Mouse (Mus musculus) small intestine, adult 2 months (tissue): ENCODE results near the gene Sntg2. TPM values are rescaled to one million over a fixed set of nuclear protein-coding genes. Genes with fewer than 3 reads are reported as not detected.

Experiments used
- H3K27ac ChIP-seq: fragments of 200-500 bp; 2 replicates; pipeline ENCODE4 v1.5.1; 2012; ENCODE audit warnings: low read depth, low read length, control low read depth, inconsistent platforms; ENCODE audit not compliant: insufficient read depth
- H3K27me3 ChIP-seq: fragments of 200-500 bp; 2 replicates; pipeline ENCODE4 v1.6.1; 2012; ENCODE audit warnings: mild to moderate bottlenecking, moderate library complexity, low read length, inconsistent platforms; ENCODE audit not compliant: control insufficient read depth, insufficient read depth
- H3K36me3 ChIP-seq: fragments of 200-500 bp; 2 replicates; pipeline ENCODE4 v1.6.1; 2012; ENCODE audit warnings: mild to moderate bottlenecking, low read length, control low read depth, inconsistent platforms; ENCODE audit not compliant: control insufficient read depth, insufficient read depth
- H3K4me1 ChIP-seq: fragments of 200-500 bp; 2 replicates; pipeline ENCODE4 v1.6.1; 2012; ENCODE audit warnings: low read length, inconsistent platforms, mixed read lengths; ENCODE audit not compliant: control insufficient read depth, insufficient read depth, insufficient read length
- H3K4me3 ChIP-seq: fragments of 200-500 bp; 2 replicates; pipeline ENCODE4 v1.5.1; 2012; ENCODE audit warnings: low read depth, mild to moderate bottlenecking, control low read depth, inconsistent platforms, low read length, moderate library complexity
- CTCF ChIP-seq: fragments of 200-500 bp; IDR thresholded peaks from 2 replicates; pipeline ENCODE4 v1.5.1; 2012; ENCODE audit warnings: low read depth, mild to moderate bottlenecking, control low read depth, inconsistent platforms, low read length, moderate library complexity, mixed read lengths; ENCODE audit not compliant: insufficient replicate concordance, insufficient read length; ENCODE audit errors: extremely low read depth
- POLR2A ChIP-seq: fragments of 200-500 bp; IDR thresholded peaks from 2 replicates; pipeline ENCODE4 v1.6.1; 2012; ENCODE audit warnings: low read depth, mild to moderate bottlenecking, control low read depth, inconsistent platforms, low read length, moderate library complexity
- WGBS: fragments of 180-500 bp; shearing (Covaris S2); methylation state at CpG from one replicate; pipeline ENCODE4 v1.1.7; 2018; 5-methylcytosine and 5-hydroxymethylcytosine counted together
- polyA plus RNA-seq: library from polyadenylated mRNA; depleted of rRNA; stranded (reverse); fragments of >200 nt; gene quantifications from 2 replicates; pipeline ENCODE4 v1.2.3, GENCODE M21; 2012

Gene Sntg2
- polyA plus RNA-seq, 1 experiment: 3.5 TPM

DNA sequence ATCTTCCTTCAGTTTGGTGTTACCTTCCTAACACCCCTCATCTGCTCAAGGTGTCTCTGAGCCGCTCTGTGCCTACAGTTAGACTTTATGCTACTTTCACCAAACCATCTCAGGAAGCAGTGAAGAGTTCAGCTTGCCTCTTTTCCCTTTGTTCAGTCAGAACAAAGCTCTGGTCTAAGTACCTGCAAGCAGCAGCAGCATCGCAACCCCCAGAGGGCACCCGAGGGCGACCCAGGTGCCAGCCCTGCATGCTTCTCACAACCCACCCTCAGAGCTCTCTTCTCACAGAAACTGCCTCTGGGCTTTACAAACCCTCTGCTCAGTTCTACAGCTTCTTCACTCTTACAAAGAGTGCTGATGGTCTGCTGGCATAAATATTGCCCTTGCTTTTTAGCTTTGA lies 120.8 kb downstream of the Sntg2 start:
- H3K27ac ChIP-seq: no peak overlapping the region
- H3K4me1 ChIP-seq: no peaks in the 10 kb centered on the region
- 90% methylated on average over 4 of the region's 4 CpGs for WGBS
- H3K27me3 ChIP-seq: no peaks in the 10 kb centered on the region
- no peak overlapping the region for H3K4me3 ChIP-seq
- no peak for TF ChIP-seq POLR2A
- no peak for TF ChIP-seq CTCF
- H3K36me3 ChIP-seq: no peaks in the 10 kb centered on the region

DNA sequence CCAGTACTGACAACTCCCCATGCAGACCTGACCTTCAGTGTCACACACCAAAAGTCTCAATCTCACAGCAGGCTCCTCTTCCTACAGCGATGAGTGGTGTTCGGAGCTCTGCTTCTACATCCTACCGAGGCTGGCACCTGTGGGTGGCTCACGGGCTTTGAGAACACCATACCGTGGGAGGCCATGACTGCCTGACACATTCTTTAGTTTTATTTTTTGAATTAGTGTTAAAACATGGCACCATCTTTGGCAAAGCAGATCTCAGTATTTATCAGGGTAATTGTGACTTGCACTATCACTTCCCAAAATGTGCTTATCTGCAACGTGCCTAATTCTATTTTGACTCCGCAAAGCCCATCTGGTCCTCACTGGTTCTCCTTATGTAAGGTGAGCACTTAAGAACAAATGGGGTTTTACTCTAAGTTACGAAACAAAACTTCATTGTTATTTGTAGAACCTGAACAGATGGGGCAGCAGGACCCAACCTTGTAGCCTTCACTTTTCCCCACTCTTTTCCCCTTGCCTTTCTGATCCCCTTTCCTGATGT lies 121.8 kb downstream of the Sntg2 start:
- no peak for TF ChIP-seq POLR2A
- TF ChIP-seq CTCF: no peak
- Histone ChIP-seq H3K27ac (no peak overlapping the region), H3K36me3 (no peaks in the 10 kb centered on the region), H3K27me3 (no peaks in the 10 kb centered on the region), H3K4me1 (no peaks in the 10 kb centered on the region), H3K4me3 (no peak overlapping the region)
- WGBS: 87% methylated on average over 8 of the region's 8 CpGs

DNA sequence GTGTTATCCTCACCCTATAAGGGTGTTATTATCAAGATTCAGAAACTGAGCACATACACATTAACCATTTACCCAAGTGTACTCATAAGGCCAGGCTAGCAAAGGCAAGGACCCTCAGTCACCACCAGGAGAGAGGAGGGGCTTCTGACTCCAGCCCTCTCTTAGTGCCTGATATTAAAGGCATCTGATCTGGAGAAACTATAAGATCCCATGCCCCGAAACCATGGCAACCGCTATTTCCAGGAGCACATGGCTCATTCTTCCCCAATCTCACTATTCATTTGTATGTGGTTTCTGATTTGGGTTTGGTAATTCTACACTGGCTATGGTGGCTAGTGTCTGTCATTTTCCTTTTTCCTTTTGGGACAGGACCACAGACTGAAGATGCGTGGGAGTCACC lies 124.1 kb downstream of the Sntg2 start:
- WGBS: 86% methylated on average over 3 of the region's 3 CpGs
- no peak overlapping the region for H3K27ac ChIP-seq
- H3K4me3 ChIP-seq: no peak overlapping the region
- H3K4me1 ChIP-seq: no peaks in the 10 kb centered on the region
- H3K27me3 ChIP-seq: no peaks in the 10 kb centered on the region
- H3K36me3 ChIP-seq: no peaks in the 10 kb centered on the region
- TF ChIP-seq POLR2A: no peak
- no peak for TF ChIP-seq CTCF

DNA sequence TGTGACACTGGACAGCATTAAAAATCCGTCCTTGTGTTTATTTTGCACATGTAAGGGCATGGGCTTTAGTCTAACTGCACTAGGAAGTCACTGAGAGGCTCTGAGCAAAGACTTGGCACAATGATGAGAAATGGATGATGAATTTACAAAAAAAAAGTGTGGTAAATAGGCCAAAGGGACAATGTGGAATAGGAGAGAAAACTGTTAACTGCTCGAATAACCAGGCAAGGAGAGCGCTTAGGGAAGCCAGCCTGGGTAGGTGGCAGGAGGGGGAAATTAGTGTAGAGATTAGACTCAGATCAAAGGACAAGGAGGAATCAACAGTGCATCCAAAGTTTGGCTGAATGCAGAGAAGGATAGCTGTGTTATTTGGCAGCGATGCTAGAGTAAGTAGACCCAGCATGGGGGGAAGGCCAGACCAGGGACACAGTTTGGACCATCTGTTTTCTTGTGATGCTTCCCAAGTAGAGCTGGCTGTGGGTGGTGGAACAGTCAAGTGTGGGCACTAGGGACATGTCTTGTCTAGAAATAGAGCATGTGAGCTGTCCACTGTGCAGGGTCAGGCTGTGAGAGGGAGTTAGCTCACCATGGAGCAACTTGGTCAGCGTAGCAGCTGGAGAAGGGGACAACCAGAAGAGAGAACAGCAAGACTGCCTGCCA lies 126.8 kb downstream of the Sntg2 start:
- TF ChIP-seq CTCF: no peak
- TF ChIP-seq POLR2A: no peak
- WGBS: 72% methylated on average over 5 of the region's 5 CpGs
- Histone ChIP-seq H3K27ac (no peak overlapping the region), H3K4me3 (no peak overlapping the region), H3K36me3 (no peaks in the 10 kb centered on the region), H3K4me1 (no peaks in the 10 kb centered on the region), H3K27me3 (no peaks in the 10 kb centered on the region)

DNA sequence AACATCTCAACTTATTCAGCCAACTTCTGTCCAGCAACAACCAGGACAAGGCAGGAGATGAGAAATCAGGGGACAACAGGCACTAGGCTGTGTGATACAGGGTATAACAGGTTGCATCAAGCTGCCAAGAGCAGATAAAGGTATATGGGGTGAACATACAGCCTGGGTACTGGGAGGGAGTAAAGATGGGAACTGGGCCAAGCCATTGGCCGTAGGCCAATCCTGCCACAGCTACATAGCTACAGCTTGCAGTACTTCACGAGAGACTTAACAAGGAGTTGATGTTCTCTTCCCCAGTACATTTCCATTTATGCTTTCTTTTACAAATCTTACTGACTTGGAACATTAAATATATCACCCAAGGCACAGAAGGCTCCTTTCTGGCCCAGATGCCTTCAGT lies 129.0 kb downstream of the Sntg2 start:
- TF ChIP-seq POLR2A (no peak), CTCF (no peak)
- H3K4me1 ChIP-seq: no peaks in the 10 kb centered on the region
- 40% methylated on average over 2 of the region's 2 CpGs for WGBS
- H3K36me3 ChIP-seq: no peaks in the 10 kb centered on the region
- no peak overlapping the region for H3K27ac ChIP-seq
- no peak overlapping the region for H3K4me3 ChIP-seq
- H3K27me3 ChIP-seq: no peaks in the 10 kb centered on the region

DNA sequence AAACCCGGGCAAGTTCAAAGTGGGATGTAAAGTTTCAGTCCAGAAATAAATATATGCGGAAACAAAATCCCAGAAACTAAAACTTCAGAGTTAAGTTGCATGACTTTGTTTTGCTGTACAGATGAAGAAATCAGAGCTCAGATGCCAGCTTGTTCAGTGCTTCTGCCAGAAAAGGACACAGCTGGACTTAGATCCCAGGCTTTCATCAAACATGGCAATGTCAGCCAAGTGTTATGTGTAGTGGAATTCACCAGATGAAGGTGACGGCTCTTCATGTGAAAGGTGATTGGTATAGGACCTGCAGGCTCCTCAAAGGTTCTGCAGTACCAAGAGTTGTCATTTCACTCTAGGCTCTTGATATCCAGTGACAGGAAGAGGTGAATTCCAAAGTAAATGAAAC lies 132.3 kb downstream of the Sntg2 start:
- H3K27ac ChIP-seq: no peak overlapping the region
- H3K36me3 ChIP-seq: no peaks in the 10 kb centered on the region
- TF ChIP-seq CTCF: no peak
- TF ChIP-seq POLR2A: no peak
- no peak overlapping the region for H3K4me3 ChIP-seq
- H3K4me1 ChIP-seq: no peaks in the 10 kb centered on the region
- no peaks in the 10 kb centered on the region for H3K27me3 ChIP-seq
- 86% methylated on average over 3 of the region's 3 CpGs for WGBS

DNA sequence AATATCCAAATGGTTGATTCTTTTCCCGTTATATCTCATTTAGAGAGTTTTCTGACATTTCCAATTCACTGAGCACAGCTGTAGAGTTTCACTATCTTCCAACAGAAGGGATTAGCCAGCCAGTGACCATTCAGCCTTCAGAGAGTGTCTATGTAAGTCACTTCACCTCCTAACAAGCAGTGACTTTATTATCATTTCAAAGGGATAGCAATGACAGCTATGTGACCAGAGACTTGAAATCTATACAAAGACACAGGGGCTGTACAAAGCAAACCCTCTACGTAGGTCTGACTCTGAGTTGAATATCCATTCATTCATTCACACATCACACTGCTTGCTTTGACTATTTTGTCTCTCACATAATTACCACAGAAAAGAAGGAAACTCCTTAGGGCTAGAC lies 138.2 kb downstream of the Sntg2 start:
- no peak for TF ChIP-seq CTCF
- no peak for TF ChIP-seq POLR2A
- Histone ChIP-seq H3K4me3 (no peak overlapping the region), H3K4me1 (no peaks in the 10 kb centered on the region), H3K27ac (no peak overlapping the region), H3K36me3 (no peaks in the 10 kb centered on the region), H3K27me3 (no peaks in the 10 kb centered on the region)
- 81% methylated on average over 2 of the region's 2 CpGs for WGBS

DNA sequence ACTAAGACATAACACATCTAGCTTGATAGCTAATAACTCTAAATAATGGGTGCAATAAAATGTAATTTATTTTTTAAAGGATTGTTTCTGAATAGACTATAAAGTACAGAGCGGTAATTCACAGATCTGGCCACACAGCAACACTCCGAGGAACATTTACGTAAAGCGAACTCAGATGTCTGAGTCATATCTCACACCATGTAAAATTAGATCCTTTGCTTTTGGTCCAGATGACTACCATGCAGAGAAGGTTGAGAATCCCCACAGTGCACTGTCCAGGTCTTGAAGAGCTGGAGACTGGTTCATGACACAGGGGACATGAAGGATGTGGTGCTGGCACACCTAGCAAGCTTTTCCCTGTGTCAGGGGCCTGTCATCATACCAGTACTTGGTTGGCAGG lies 145.2 kb downstream of the Sntg2 start:
- H3K27me3 ChIP-seq: no peaks in the 10 kb centered on the region
- TF ChIP-seq CTCF (no peak), POLR2A (no peak)
- 94% methylated on average over 4 of the region's 4 CpGs for WGBS
- H3K27ac ChIP-seq: no peak overlapping the region
- no peak overlapping the region for H3K4me3 ChIP-seq
- H3K36me3 ChIP-seq: no peaks in the 10 kb centered on the region
- H3K4me1 ChIP-seq: no peaks in the 10 kb centered on the region
